Mouse (Mus musculus) CD4-positive, CD25-positive, alpha-beta regulatory T cell, adult 4 months (primary cell): ENCODE measurements around the gene Pxmp4. TPM values are rescaled to one million over a fixed set of nuclear protein-coding genes. Genes with fewer than 3 reads are reported as not detected.

Experiments used
- ATAC-seq: one replicate; pipeline ENCODE4 v1.8.0; 2017
- polyA plus RNA-seq, 2 experiments: library from polyadenylated mRNA; unstranded; fragments of 100-300 nt; shearing (Covaris generic); gene quantifications; one replicate each; pipeline ENCODE4 v1.2.1; 2017

Gene Pxmp4
- polyA plus RNA-seq, 2 experiments from 2014 or later = 15.4 to 20.9 TPM

DNA sequence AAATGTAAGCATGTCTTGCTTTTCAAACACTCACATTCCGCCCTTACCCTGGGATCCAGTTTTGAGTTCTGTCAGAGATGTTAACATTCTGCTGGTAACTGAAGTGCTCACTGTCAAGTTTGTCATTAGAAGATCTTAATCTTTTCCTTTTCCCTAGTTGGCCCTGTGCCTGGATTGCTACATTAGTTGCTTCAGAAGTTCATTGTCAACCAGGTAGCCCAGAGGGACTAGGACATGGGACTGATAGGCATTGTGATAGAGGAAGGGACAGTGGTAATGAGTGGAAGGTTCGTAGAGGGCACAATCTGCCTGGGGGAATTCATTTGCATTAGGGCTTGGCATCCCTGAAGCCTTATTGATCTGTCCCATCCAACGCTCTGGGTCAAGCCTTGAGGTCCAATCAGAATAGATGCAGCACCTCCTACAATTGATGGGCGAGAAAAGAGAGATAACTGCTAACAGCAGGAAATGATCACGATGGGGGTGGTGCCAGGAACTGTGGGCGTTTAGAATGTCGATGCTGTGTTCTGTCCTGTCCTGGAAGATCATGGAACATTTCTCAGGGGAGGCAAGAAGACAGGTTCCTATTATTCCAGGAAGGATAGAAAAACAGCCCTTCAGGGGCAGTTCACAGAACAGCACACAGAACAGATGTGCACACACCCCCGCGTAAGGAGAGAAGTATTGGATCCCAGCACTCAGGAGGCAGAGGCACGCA lies 5.7 kb upstream of the Pxmp4 start:
- ATAC-seq = no peak

GRCm38 (mm10) chr2:154606965-154607364 lies 3.5 kb upstream of the Pxmp4 start:
- no peak for ATAC-seq

DNA sequence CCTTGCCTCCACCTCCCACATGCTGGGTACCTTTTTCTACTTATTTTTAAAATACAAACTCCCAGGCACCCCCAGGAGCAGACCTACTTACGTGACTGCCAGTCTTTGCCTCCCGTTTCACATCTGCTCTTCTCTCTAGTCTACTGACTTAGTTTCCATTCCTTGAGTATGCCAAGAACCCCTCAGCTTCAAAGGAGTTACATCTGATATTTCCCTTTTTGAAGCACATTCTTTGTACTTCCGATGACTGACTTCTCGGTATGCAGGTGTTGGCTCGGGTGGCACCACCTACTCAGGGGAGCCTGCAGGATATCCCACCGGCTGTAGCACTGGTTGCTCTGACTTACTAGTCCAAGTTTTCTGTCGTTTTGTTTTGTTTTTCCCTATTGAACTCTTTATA lies 648 bp upstream of the Pxmp4 start:
- peak; percentile 4 for ATAC-seq

DNA sequence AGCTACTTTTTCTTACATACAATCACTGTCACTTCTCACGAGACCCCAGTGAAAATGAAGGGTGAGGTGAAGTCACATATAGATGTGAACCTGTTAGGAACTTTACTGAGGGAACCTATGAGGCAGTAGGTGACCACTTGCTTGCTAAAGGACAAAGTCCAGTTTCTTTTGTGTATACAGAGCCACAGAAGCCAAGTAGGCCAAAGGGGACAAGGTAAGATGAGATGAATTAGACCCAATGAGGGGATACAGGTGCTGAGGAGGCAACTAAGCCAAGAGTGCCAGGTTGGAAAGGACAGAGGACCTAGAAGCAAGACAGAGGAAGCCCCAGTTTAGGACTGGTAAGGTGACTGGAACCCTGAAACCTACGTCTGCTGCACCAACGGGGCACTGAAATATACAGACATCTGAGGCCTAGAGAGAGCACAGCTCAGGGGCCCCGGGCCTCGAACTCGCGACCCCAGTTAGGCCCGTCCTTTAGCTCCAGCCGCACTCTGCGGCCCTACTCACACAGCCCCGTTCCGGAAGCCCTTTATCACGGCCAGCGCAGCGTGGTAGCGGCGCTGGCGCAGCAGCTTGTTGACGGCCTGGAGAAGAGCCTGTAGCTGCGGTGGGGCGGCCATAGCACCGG lies 386 bp downstream of the Pxmp4 start:
- ATAC-seq = peak; percentile 40

- ATAC-seq = no peak
These were observed 2.2 kb downstream of the Pxmp4 start for GRCm38 (mm10) chr2:154601324-154601723.

GRCm38 (mm10) chr2:154600586-154600985 lies 2.9 kb downstream of the Pxmp4 start:
- no peak for ATAC-seq

DNA sequence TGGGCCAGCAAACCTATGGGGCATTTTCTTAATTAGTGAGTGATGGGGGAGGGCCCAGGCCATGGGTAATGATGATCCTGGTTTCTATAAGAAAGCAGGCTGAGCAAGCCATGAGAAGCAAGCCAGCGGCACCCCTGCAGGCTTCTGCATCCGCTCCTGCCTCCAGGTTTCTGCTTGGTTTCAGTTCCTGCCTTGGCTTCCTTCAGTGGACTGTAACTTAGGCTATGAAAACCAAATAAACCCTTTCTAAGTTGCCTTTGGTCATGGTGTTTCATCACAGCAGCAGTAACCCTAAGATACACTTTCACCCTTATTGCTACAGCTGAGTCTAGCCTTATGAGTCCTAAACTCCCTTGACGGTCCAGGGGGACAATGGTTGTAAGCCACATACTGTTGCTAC lies 6.1 kb downstream of the Pxmp4 start:
- no peak for ATAC-seq

DNA sequence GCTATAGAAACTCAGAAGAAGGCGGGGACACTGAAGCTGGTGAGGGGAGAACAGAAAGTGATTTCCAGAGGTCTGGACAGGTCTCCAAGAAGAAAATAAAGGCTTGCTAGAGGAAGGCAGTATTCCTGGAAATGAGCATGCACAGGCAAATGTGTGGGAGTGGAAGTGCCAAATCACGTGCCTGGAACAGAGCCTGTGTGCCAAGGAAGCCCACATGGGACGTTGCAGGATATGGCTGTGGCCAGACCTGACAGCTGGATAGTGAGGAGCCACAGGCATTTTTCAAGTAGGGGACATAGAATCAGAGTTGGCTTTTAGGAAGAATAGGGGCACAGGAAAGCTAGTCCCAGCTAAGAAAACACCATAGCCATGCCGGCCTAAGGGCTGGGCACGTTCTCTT lies 7.7 kb downstream of the Pxmp4 start:
- no peak for ATAC-seq

DNA sequence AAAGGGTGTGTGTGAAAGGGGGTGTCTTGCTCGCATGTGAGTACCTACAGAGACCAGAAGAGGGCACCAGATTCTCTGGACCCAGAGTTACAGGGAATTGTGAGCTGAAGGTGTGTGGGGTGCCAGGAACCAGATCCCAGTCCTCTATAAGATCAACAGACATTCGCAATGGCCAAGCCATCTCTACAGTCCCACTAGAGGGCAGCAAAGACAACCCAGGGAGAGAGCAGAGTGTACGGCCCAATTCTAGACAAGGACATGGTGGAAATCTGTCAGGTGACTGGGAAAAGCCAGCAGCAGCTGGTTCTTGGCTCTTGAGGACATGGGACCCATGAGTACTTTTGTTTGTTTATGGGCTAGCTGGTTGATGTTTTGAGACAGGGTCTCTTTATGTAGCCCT lies 10.5 kb downstream of the Pxmp4 start:
- peak; percentile 53 for ATAC-seq

DNA sequence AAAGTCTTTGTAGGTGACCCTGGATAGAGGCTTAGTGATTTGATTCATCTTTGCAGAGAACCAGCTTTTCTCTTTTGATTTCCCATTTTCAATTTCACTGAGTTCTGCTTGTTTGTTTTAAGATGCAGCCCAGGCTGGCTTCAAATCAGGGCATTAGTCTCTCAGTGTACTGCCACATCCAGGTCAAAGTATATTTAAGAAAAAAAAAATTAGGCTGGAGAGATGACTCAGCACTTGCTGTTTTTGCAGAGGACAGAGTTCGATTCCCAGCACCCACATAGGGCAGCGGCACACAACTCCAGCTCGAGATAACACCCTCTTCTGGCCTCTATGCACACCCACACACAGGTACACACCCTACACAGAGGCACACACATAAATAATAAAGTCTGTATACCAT lies 12.3 kb downstream of the Pxmp4 start:
- no peak for ATAC-seq

DNA sequence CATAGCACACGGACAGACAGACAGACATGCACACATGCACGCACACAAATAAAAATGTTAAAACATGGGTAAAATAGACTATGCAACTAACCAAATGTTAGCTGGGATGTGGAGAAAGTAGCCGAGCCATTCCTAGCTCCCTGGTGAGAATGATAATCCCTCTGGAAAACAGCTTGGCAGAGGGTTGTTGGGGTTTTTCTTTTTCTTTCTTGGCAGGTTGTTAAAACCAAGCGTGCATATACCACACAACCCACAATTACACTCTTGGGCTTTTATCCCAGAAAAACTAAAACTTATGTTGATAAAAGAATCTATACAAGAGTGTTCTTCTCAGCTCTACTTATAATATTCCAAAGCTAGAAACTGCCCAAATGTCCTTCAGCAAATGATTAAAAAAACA lies 14.5 kb downstream of the Pxmp4 start:
- no peak for ATAC-seq

DNA sequence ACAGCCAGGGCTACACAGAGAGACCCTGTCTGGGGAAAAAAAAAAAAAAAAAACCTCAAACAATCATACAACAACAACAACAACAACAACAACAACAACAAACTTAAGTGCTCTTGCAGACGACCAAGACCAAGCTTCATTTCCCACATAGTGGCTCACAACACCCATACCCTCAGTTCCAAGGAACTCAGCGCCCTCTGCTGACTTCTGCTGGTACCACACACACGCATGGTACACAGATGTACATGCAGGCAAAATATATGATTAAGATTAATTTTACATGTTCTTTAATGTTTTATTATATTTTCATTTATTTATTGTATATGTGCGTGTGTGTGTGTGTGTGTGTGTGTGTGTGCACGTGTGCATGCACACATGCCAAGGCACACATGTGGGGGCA lies 17.1 kb downstream of the Pxmp4 start:
- ATAC-seq = no peak

DNA sequence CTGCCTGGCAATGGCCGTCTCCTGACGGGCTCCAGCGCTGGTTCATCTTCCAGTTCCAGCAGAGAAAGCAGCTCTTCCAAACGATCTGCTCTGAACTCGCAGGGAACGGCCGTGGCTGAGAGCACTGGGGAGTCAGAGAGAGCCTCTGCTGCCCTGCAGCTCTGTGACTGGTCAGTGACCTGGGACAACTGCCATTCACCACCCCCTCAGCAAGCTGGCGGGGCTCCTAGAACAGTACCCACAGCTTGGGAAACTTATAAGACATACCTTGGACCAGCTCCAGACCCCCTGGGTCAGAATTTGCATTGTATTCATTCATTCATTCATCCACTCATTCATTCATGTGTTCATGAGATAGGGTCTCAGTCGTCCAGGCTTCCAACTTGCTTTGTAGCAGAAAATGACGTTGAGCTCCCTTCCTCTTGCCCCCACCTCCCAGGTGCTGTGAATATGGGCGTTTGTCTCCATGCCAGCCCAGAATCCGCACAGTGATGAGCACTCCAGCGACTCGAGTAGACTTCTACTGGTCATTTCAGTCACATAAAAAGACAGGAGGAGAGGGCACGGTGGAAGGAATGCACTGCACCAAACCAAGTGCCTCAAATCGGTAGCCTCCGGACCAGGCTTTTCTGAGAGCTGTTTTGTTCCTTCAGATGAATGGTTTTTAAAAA lies 18.4 kb downstream of the Pxmp4 start:
- no peak for ATAC-seq

- ATAC-seq = no peak
These were observed 19.3 kb downstream of the Pxmp4 start for GRCm38 (mm10) chr2:154583906-154584872.

DNA sequence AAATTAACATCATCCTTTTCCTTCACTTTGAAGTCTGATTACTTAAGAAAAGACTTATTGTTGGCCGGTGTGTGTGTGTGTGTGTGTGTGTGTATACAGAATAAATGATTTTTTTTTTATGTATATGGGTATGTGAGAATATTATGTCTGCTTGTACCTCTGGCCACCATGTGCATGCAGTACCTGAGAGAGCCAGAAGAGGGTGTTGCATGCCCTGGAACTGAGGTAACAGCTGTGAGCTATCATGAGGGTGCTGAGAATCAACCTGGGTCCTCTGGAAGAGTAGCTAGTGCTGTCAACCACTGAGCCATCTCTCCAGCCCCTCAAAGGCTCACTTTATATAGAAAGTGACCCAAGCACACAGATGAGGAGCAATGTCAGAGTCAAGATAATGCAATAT lies 22.1 kb downstream of the Pxmp4 start:
- ATAC-seq = no peak

GRCm38 (mm10) chr2:154580586-154580985 lies 22.9 kb downstream of the Pxmp4 start:
- no peak for ATAC-seq

GRCm38 (mm10) chr2:154577744-154578067 lies 25.8 kb downstream of the Pxmp4 start:
- no peak for ATAC-seq

GRCm38 (mm10) chr2:154576876-154577743 lies 26.4 kb downstream of the Pxmp4 start:
- no peak for ATAC-seq

DNA sequence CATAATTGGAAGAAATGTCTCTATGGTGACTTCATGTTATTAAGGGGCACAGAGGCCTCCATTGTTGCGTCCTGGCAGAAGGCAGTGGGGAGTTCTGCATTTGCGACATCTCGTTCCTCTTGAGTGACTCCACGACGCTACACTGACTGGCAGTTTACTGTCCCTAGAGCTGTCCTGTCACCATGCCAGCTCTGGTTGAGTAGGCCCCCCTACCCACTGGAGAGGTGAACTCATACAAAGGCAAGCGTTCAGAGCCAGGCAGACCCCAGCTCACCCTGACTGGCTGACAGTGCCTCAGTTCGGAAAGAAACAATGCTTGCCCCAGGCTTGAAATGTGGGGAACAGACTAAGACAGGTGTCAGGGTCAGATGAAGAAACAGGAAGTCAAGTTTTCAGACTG lies 29.2 kb downstream of the Pxmp4 start:
- ATAC-seq = no peak

DNA sequence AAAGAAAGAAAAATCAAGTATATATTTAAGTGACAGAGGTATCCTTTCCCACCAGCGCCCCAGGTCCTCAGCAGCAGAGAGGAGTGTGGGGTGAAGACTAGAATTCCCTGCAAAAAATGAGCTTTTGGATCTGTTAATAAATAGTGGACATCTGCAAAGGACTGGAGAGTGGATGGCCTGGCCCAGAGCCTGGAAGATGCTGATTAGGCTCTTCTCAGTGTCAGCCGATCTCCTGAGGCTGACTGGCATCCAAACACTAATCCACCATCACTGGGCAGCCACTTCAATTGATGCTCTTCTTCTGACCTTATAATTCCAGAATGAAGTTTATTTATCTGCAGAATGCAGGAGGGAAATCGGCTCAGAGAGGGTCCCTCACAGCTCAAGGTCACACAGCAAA lies 30.5 kb downstream of the Pxmp4 start:
- ATAC-seq = no peak

DNA sequence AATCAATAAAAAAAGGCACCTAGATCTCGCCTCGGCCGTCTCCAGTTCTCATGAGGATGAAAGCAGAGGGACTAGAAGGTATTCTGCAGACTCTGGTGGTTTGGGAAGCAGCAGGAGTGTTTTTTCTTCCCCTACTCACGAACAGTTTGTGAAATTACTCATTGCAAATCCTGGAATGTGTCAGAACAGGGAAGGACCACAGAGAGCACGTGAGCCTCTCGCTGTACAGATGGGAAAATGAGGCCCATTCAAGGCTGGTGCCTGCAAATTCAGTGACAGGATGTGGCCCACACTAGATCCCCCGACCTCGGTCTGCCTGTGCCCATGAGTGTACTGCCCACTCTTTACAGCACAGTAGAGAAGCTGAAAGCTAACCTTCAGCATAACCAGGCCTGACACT lies 31.5 kb downstream of the Pxmp4 start:
- ATAC-seq = no peak

GRCm38 (mm10) chr2:154571266-154571665 lies 32.2 kb downstream of the Pxmp4 start:
- no peak for ATAC-seq
